Mouse (Mus musculus) brain, embryonic 14.5 days (tissue): ENCODE data around the gene Lfng.

ENCODE experiments used
- CTCF ChIP-seq: fragments of 200-500 bp; IDR thresholded peaks from 2 replicates; pipeline ENCODE4 v1.5.1; 2012; ENCODE audit warnings: inconsistent platforms, mild to moderate bottlenecking, moderate library complexity, borderline replicate concordance; ENCODE audit not compliant: insufficient read depth, insufficient read length; ENCODE audit errors: extremely low read depth
- POLR2A ChIP-seq: fragments of 200-500 bp; IDR thresholded peaks from 2 replicates; pipeline ENCODE4 v1.6.1; 2012; ENCODE audit warnings: mild to moderate bottlenecking, inconsistent platforms, borderline replicate concordance; ENCODE audit not compliant: poor library complexity, insufficient read depth, insufficient read length, severe bottlenecking; ENCODE audit errors: extremely low read depth

- TF ChIP-seq CTCF (no peak), POLR2A (no peak)
Observed at GRCm38 (mm10) chr5:140646171-140646570, 39.1 kb downstream of the Lfng start.
